Mouse (Mus musculus): Measurements from ENCODE around the gene Cbln3. TPM values are rescaled to one million over a fixed set of nuclear protein-coding genes. Genes with fewer than 3 reads are reported as not detected.

Gene Cbln3
- polyA plus RNA-seq, 1 experiment = 1.2 TPM

DNA sequence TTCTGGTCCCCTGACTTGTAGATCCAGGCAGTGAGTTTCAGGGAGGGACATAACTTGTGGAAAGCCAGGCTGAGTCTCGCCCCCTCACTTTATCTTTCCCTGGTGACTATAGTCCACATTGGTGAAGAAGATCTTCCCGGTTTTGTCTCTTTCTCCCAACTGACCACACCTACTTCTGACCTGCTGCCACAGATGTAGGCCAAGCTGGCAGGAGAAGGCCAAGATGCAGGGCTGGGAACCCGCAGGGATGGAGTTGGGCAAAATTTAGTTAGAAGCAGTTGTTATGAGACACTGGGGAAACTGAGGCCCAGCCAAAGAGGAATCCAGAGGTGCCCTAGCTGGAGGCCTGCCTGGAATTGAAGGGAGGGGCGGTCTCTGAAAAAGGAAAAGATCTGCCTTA, 51.1 kb downstream of the Cbln3 start:
- peaks cover 19% of the 10 kb centered on the region for H3K4me1 ChIP-seq
- no peaks in the 10 kb centered on the region for H3K9me3 ChIP-seq
- no peak for TF ChIP-seq FLI1 (IDR thresholded peaks at IDR 0.05; ENCODE audit: low read length)
- TF ChIP-seq GATA1 (IDR thresholded peaks at IDR 0.05; ENCODE audit: borderline replicate concordance, low read length) = no peak
- H3K4me3 ChIP-seq (replicated peaks) = no peak overlapping the region
- H3K27me3 ChIP-seq (replicated peaks) = peaks cover 69% of the 10 kb centered on the region
- H3K36me3 ChIP-seq (replicated peaks; ENCODE audit: low read length) = no peaks in the 10 kb centered on the region

DNA sequence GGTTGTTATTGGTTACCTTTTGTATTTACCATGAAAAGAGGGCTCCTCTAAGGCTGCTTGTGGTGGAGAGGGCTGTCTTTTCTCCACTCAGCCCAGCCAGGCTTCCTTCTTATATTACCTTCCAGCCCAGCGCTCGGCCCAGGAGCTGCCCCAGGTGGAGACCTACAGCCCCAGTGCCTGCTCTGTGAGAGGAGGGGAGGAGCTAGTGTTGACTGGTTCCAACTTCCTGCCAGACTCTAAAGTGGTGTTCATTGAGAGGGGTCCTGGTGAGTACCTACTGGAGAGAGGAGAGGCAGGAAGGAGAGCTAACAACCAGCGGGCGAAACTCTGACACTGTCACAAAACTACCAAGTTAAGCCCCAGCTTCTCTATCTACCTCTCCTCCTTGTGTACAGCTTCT, 53.9 kb downstream of the Cbln3 start:
- Histone ChIP-seq H3K4me1 (peaks cover 20% of the 10 kb centered on the region), H3K9me3 (no peaks in the 10 kb centered on the region), H3K36me3 (replicated peaks; ENCODE audit: low read length) (no peaks in the 10 kb centered on the region), H3K27me3 (replicated peaks) (peaks cover 91% of the 10 kb centered on the region), H3K4me3 (replicated peaks) (no peak overlapping the region)
- TF ChIP-seq GATA1 (IDR thresholded peaks at IDR 0.05; ENCODE audit: borderline replicate concordance, low read length) (no peak), FLI1 (IDR thresholded peaks at IDR 0.05; ENCODE audit: low read length) (no peak)

DNA sequence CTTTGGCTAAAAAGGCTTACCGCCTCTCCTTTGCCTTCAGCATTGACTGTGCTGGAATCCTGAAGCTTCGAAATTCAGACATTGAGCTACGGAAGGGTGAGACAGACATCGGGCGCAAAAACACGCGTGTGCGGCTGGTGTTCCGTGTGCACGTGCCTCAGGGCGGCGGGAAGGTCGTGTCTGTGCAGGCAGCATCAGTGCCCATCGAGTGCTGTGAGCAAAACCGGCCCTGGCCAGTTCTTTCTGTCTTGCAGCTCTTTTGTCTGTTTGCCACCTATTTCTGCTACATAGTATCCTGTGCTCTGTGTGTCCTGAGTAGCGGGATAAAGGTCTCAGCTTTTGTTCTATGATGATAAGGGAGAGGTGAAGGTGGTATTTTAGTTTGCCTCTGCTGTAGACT, 54.3 kb downstream of the Cbln3 start:
- no peaks in the 10 kb centered on the region for H3K36me3 ChIP-seq (replicated peaks; ENCODE audit: low read length)
- no peak overlapping the region for H3K4me3 ChIP-seq (replicated peaks)
- TF ChIP-seq FLI1 (IDR thresholded peaks at IDR 0.05; ENCODE audit: low read length) = no peak
- no peak for TF ChIP-seq GATA1 (IDR thresholded peaks at IDR 0.05; ENCODE audit: borderline replicate concordance, low read length)
- peaks cover 96% of the 10 kb centered on the region for H3K27me3 ChIP-seq (replicated peaks)
- H3K4me1 ChIP-seq = peaks cover 20% of the 10 kb centered on the region
- H3K9me3 ChIP-seq = no peaks in the 10 kb centered on the region

Other genes starting within 250 kb of the Cbln3 start
- 12.4 and 38.3 TPM in 2 replicates for gene Ipo4, start 248.4 kb downstream of the Cbln3 start, polyA plus RNA-seq (2012; ENCODE audit: insufficient read depth, low replicate concordance)
- 0.64 and 4.9 TPM in 2 replicates for gene Gm49378, start 246.5 kb downstream of the Cbln3 start, polyA plus RNA-seq (2012; ENCODE audit: insufficient read depth, low replicate concordance)
- 5.8 and 9.0 TPM in 2 replicates for gene Tm9sf1, start 240.6 kb downstream of the Cbln3 start, polyA plus RNA-seq (2012; ENCODE audit: insufficient read depth, low replicate concordance)
- 0.23 TPM in 1 of 2 replicates, not detected in the other for gene Tssk4, start 234.2 kb downstream of the Cbln3 start, polyA plus RNA-seq (2012; ENCODE audit: insufficient read depth, low replicate concordance)
- gene Mdp1, start 223.9 kb downstream of the Cbln3 start, polyA plus RNA-seq (2012; ENCODE audit: insufficient read depth, low replicate concordance) = 3.3 and 20.1 TPM in 2 replicates
- gene Gmpr2, start 212.5 kb downstream of the Cbln3 start, polyA plus RNA-seq (2012; ENCODE audit: insufficient read depth, low replicate concordance) = 12.5 and 39.5 TPM in 2 replicates
- gene Nedd8, start 212.3 kb downstream of the Cbln3 start, polyA plus RNA-seq (2012; ENCODE audit: insufficient read depth, low replicate concordance) = 10.8 and 102 TPM in 2 replicates
- gene Tinf2, start 202.6 kb downstream of the Cbln3 start, polyA plus RNA-seq (2012; ENCODE audit: insufficient read depth, low replicate concordance) = 15.6 and 18.7 TPM in 2 replicates
- gene Tgm1, start 170.5 kb downstream of the Cbln3 start, polyA plus RNA-seq (2012; ENCODE audit: insufficient read depth, low replicate concordance) = 1.1 and 2.7 TPM in 2 replicates
- 9.5 and 9.9 TPM in 2 replicates for gene Rabggta, start 162.1 kb downstream of the Cbln3 start, polyA plus RNA-seq (2012; ENCODE audit: insufficient read depth, low replicate concordance)
- gene Dhrs1, start 138.7 kb downstream of the Cbln3 start, polyA plus RNA-seq (2012; ENCODE audit: insufficient read depth, low replicate concordance) = 1.2 and 3.7 TPM in 2 replicates
- gene Nop9, start 138.7 kb downstream of the Cbln3 start, polyA plus RNA-seq (2012; ENCODE audit: insufficient read depth, low replicate concordance) = 18.3 and 25.1 TPM in 2 replicates
- 1.5 and 3.3 TPM in 2 replicates for gene Cideb, start 125.9 kb downstream of the Cbln3 start, polyA plus RNA-seq (2012; ENCODE audit: insufficient read depth, low replicate concordance)
- gene Ltb4r2, start 123.0 kb downstream of the Cbln3 start, polyA plus RNA-seq (2012; ENCODE audit: insufficient read depth, low replicate concordance) = 3.2 and 5.6 TPM in 2 replicates
- gene Ltb4r1, start 118.4 kb downstream of the Cbln3 start, polyA plus RNA-seq (2012; ENCODE audit: insufficient read depth, low replicate concordance) = 24.2 and 36.1 TPM in 2 replicates
- not detected in 2 replicates for gene Adcy4, start 100.3 kb downstream of the Cbln3 start, polyA plus RNA-seq (2012; ENCODE audit: insufficient read depth, low replicate concordance)
- gene Ripk3, start 95.5 kb downstream of the Cbln3 start, polyA plus RNA-seq (2012; ENCODE audit: insufficient read depth, low replicate concordance) = 38.4 and 95.9 TPM in 2 replicates
- 0.08 TPM in 1 of 2 replicates, not detected in the other for gene Nfatc4, start 61.2 kb downstream of the Cbln3 start, polyA plus RNA-seq (2012; ENCODE audit: insufficient read depth, low replicate concordance)
- gene Nynrin, start 30.4 kb downstream of the Cbln3 start, polyA plus RNA-seq (2012; ENCODE audit: insufficient read depth, low replicate concordance) = 0.61 and 1.4 TPM in 2 replicates
- gene Khnyn, start 555 bp upstream of the Cbln3 start, polyA plus RNA-seq (2012; ENCODE audit: insufficient read depth, low replicate concordance) = 7.3 and 10.5 TPM in 2 replicates
- 6.6 TPM in 1 of 2 replicates, not detected in the other for gene Sdr39u1, start 15.9 kb upstream of the Cbln3 start, polyA plus RNA-seq (2012; ENCODE audit: insufficient read depth, low replicate concordance)
- gene Cma1, start 60.3 kb upstream of the Cbln3 start, polyA plus RNA-seq (2012; ENCODE audit: insufficient read depth, low replicate concordance) = 0.87 TPM in 1 of 2 replicates, not detected in the other
- not detected in 2 replicates for gene Cma2, start 66.6 kb upstream of the Cbln3 start, polyA plus RNA-seq (2012; ENCODE audit: insufficient read depth, low replicate concordance)
- gene Mcpt1, start 133.6 kb upstream of the Cbln3 start, polyA plus RNA-seq (2012; ENCODE audit: insufficient read depth, low replicate concordance) = not detected in 2 replicates
- not detected in 2 replicates for gene Mcpt9, start 146.1 kb upstream of the Cbln3 start, polyA plus RNA-seq (2012; ENCODE audit: insufficient read depth, low replicate concordance)
- gene Mcpt2, start 157.6 kb upstream of the Cbln3 start, polyA plus RNA-seq (2012; ENCODE audit: insufficient read depth, low replicate concordance) = not detected in 2 replicates
- gene Mcpt4, start 177.9 kb upstream of the Cbln3 start, polyA plus RNA-seq (2012; ENCODE audit: insufficient read depth, low replicate concordance) = not detected in 2 replicates
- gene Mcpt8, start 200.9 kb upstream of the Cbln3 start, polyA plus RNA-seq (2012; ENCODE audit: insufficient read depth, low replicate concordance) = 2.0 TPM in 1 of 2 replicates, not detected in the other
- gene Ctsg, start 218.2 kb upstream of the Cbln3 start, polyA plus RNA-seq (2012; ENCODE audit: insufficient read depth, low replicate concordance) = 41.8 TPM in 1 of 2 replicates, not detected in the other
- gene Gzme, start 236.2 kb upstream of the Cbln3 start, polyA plus RNA-seq (2012; ENCODE audit: insufficient read depth, low replicate concordance) = not detected in 2 replicates
- gene Gzmd, start 248.2 kb upstream of the Cbln3 start, polyA plus RNA-seq (2012; ENCODE audit: insufficient read depth, low replicate concordance) = not detected in 2 replicates